Mouse (Mus musculus) forebrain, embryonic 10.5 days (tissue): ENCODE measurements around the gene Olfr805. TPM values are rescaled to one million over a fixed set of nuclear protein-coding genes. Genes with fewer than 3 reads are reported as not detected.

Source experiments
- DNase-seq: peaks from one replicate; pipeline ENCODE4 v3.0.0-alpha.2; 2017; ENCODE audit warnings: low spot score; ENCODE audit errors: extremely low spot score
- H3K27ac ChIP-seq: fragments of 300-500 bp; sonication (generic); 2 replicates; pipeline ENCODE4 v1.5.1; 2016; ENCODE audit warnings: mild to moderate bottlenecking
- H3K27me3 ChIP-seq: fragments of 300-500 bp; sonication (generic); 2 replicates; pipeline ENCODE4 v1.6.1; 2016; ENCODE audit warnings: mild to moderate bottlenecking; ENCODE audit not compliant: poor library complexity, severe bottlenecking
- H3K36me3 ChIP-seq: fragments of 300-500 bp; sonication (generic); replicated peaks from 2 replicates; pipeline ENCODE4 v1.6.1; 2016; ENCODE audit warnings: mild to moderate bottlenecking, moderate library complexity
- H3K4me1 ChIP-seq: fragments of 300-500 bp; sonication (generic); 2 replicates; pipeline ENCODE4 v1.6.1; 2016
- H3K4me3 ChIP-seq: fragments of 300-500 bp; sonication (generic); 2 replicates; pipeline ENCODE4 v1.5.1; 2016; ENCODE audit warnings: mild to moderate bottlenecking, moderate library complexity
- H3K9me3 ChIP-seq: fragments of 300-500 bp; sonication (generic); 2 replicates; pipeline ENCODE4 v1.6.1; 2016; ENCODE audit warnings: mild to moderate bottlenecking, moderate library complexity
- WGBS: fragments of 180-500 bp; shearing (Covaris S2); methylation state at CpG from one replicate; pipeline ENCODE4 v1.1.7; 2016; 5-methylcytosine and 5-hydroxymethylcytosine counted together
- microRNA-seq: library from miRNA; unstranded; fragments of <30 nt; microRNA quantifications from one replicate; pipeline ENCODE4, GENCODE M21; 2017
- polyA plus RNA-seq: library from polyadenylated mRNA; unstranded; fragments of >200 nt; fragmentation: Nextera tagmentation; extraction: Ambion mirVana; gene quantifications from 2 replicates; pipeline ENCODE4 v1.2.1, GENCODE M21; 2016

The Olfr805 gene
- polyA plus RNA-seq: not detected in 2 replicates

- DNase-seq: no peak
- Histone ChIP-seq H3K4me3 (no peak within 1 kb of the TSS), H3K36me3 (no peaks in the 10 kb centered on the region), H3K9me3 (no peaks in the 10 kb centered on the region), H3K27me3 (no peaks in the 10 kb centered on the region), H3K27ac (no peak within 1 kb of the TSS), H3K4me1 (no peaks in the 10 kb centered on the region)
- 98% methylated on average over 2 of the region's 2 CpGs for WGBS
Observed at GRCm38 (mm10) chr10:129729275-129729674, at the start of gene Olfr805. Gene Olfr805, minus strand, starts transcription at chr10:129729375.

- Histone ChIP-seq H3K9me3 (no peaks in the 10 kb centered on the region), H3K4me3 (no peak overlapping the region), H3K4me1 (no peaks in the 10 kb centered on the region), H3K27me3 (no peaks in the 10 kb centered on the region), H3K27ac (no peak overlapping the region), H3K36me3 (no peaks in the 10 kb centered on the region)
- no peak for DNase-seq
Observed at GRCm38 (mm10) chr10:129778123-129778522, 48.9 kb upstream of the Olfr805 start.

- Histone ChIP-seq H3K4me3 (no peak within 1 kb of the TSS), H3K4me1 (no peaks in the 10 kb centered on the region), H3K9me3 (no peaks in the 10 kb centered on the region), H3K36me3 (no peaks in the 10 kb centered on the region), H3K27me3 (no peaks in the 10 kb centered on the region), H3K27ac (no peak within 1 kb of the TSS)
- no peak for DNase-seq
Observed at GRCm38 (mm10) chr10:129774338-129774737, 45.2 kb upstream of the Olfr805 start, which contains the start of gene Olfr809. Gene Olfr809, plus strand, starts transcription at chr10:129774638.

GRCm38 (mm10) chr10:129765182-129765581 lies 36.0 kb upstream of the Olfr805 start, which contains the start of gene Olfr808:
Gene Olfr808, plus strand, starts transcription at chr10:129765482.
- DNase-seq: no peak
- Histone ChIP-seq H3K4me1 (no peaks in the 10 kb centered on the region), H3K27me3 (no peaks in the 10 kb centered on the region), H3K9me3 (no peaks in the 10 kb centered on the region), H3K36me3 (no peaks in the 10 kb centered on the region), H3K27ac (no peak within 1 kb of the TSS), H3K4me3 (no peak within 1 kb of the TSS)
- WGBS: 89% methylated on average over 1 of the region's 1 CpGs

- no peak within 1 kb of the TSS for H3K27ac ChIP-seq
Observed at GRCm38 (mm10) chr10:129757693-129758092, 28.5 kb upstream of the Olfr805 start, which contains the start of gene Olfr807. Gene Olfr807, minus strand, starts transcription at chr10:129757793.

GRCm38 (mm10) chr10:129741821-129742220 lies 12.6 kb upstream of the Olfr805 start, which contains the start of gene Olfr806:
Gene Olfr806, minus strand, starts transcription at chr10:129741921.
- DNase-seq: no peak
- no peaks in the 10 kb centered on the region for H3K27me3 ChIP-seq
- no peaks in the 10 kb centered on the region for H3K4me1 ChIP-seq
- no peak within 1 kb of the TSS for H3K4me3 ChIP-seq
- no peaks in the 10 kb centered on the region for H3K36me3 ChIP-seq
- H3K9me3 ChIP-seq: no peaks in the 10 kb centered on the region
- H3K27ac ChIP-seq: no peak within 1 kb of the TSS

More at GRCm38 (mm10) chr10:129757693-129758092, 28.5 kb upstream of the Olfr805 start, which contains the start of gene Olfr807:
- no peaks in the 10 kb centered on the region for H3K9me3 ChIP-seq
- no peaks in the 10 kb centered on the region for H3K4me1 ChIP-seq
- WGBS: 88% methylated on average over 1 of the region's 1 CpGs
- H3K27me3 ChIP-seq: no peaks in the 10 kb centered on the region
- H3K4me3 ChIP-seq: no peak within 1 kb of the TSS
- H3K36me3 ChIP-seq: no peaks in the 10 kb centered on the region
- DNase-seq: no peak

GRCm38 (mm10) chr10:129702910-129703309 lies 26.3 kb downstream of the Olfr805 start, which contains the start of gene Olfr804:
Gene Olfr804, plus strand, starts transcription at chr10:129703210.
- no peak within 1 kb of the TSS for H3K4me3 ChIP-seq
- no peak within 1 kb of the TSS for H3K27ac ChIP-seq
- DNase-seq: no peak
- H3K4me1 ChIP-seq: no peaks in the 10 kb centered on the region
- H3K27me3 ChIP-seq: no peaks in the 10 kb centered on the region
- no peaks in the 10 kb centered on the region for H3K36me3 ChIP-seq
- no peaks in the 10 kb centered on the region for H3K9me3 ChIP-seq

- Histone ChIP-seq H3K9me3 (no peaks in the 10 kb centered on the region), H3K4me1 (no peaks in the 10 kb centered on the region), H3K4me3 (no peak within 1 kb of the TSS), H3K36me3 (no peaks in the 10 kb centered on the region), H3K27me3 (no peaks in the 10 kb centered on the region), H3K27ac (no peak within 1 kb of the TSS)
- WGBS: 87% methylated on average over 2 of the region's 2 CpGs
- DNase-seq: no peak
Observed at GRCm38 (mm10) chr10:129694186-129694585, 35.0 kb downstream of the Olfr805 start, which contains the start of gene Olfr803. Gene Olfr803, minus strand, starts transcription at chr10:129694286.

- H3K4me1 ChIP-seq: no peaks in the 10 kb centered on the region
- H3K4me3 ChIP-seq: no peak within 1 kb of the TSS
- no peaks in the 10 kb centered on the region for H3K36me3 ChIP-seq
- WGBS: 81% methylated on average over 1 of the region's 1 CpGs
- no peaks in the 10 kb centered on the region for H3K27me3 ChIP-seq
- no peaks in the 10 kb centered on the region for H3K9me3 ChIP-seq
- H3K27ac ChIP-seq: no peak within 1 kb of the TSS
- DNase-seq: no peak
Observed at GRCm38 (mm10) chr10:129688069-129688468, 41.1 kb downstream of the Olfr805 start, which contains the start of gene Olfr802. Gene Olfr802, minus strand, starts transcription at chr10:129688169.

- Histone ChIP-seq H3K27ac (no peak within 1 kb of the TSS), H3K9me3 (no peaks in the 10 kb centered on the region), H3K4me1 (no peaks in the 10 kb centered on the region), H3K4me3 (no peak within 1 kb of the TSS), H3K36me3 (no peaks in the 10 kb centered on the region), H3K27me3 (no peaks in the 10 kb centered on the region)
- WGBS: 86% methylated on average over 1 of the region's 1 CpGs
- DNase-seq: no peak
Observed at GRCm38 (mm10) chr10:129673765-129674164, 55.4 kb downstream of the Olfr805 start, which contains the start of gene Olfr801. Gene Olfr801, minus strand, starts transcription at chr10:129673865.

Small RNA genes within 50 kb of the gene (microRNA-seq; reads per million reads assigned to microRNA genes)
- gene Gm24485: not detected

Other genes with a start within 250 kb of the Olfr805 start
- gene Olfr789, start 244.6 kb downstream of the Olfr805 start, polyA plus RNA-seq: not detected in 2 replicates
- gene Olfr790, start 230.9 kb downstream of the Olfr805 start, polyA plus RNA-seq: not detected in 2 replicates
- not detected in 2 replicates for gene Olfr791, start 207.6 kb downstream of the Olfr805 start, polyA plus RNA-seq
- not detected in 2 replicates for gene Olfr792, start 190.2 kb downstream of the Olfr805 start, polyA plus RNA-seq
- gene Olfr794, start 161.7 kb downstream of the Olfr805 start, polyA plus RNA-seq: not detected in 2 replicates
- gene Olfr796, start 116.8 kb downstream of the Olfr805 start, polyA plus RNA-seq: not detected in 2 replicates
- gene Olfr798, start 101.4 kb downstream of the Olfr805 start, polyA plus RNA-seq: not detected in 2 replicates
- gene Olfr799, start 91.9 kb downstream of the Olfr805 start, polyA plus RNA-seq: not detected in 2 replicates
- gene Olfr800, start 71.7 kb downstream of the Olfr805 start, polyA plus RNA-seq: not detected in 2 replicates
- not detected in 2 replicates for gene Olfr801, start 55.5 kb downstream of the Olfr805 start, polyA plus RNA-seq
- not detected in 2 replicates for gene Olfr802, start 41.2 kb downstream of the Olfr805 start, polyA plus RNA-seq
- not detected in 2 replicates for gene Olfr803, start 35.1 kb downstream of the Olfr805 start, polyA plus RNA-seq
- gene Olfr804, start 26.2 kb downstream of the Olfr805 start, polyA plus RNA-seq: not detected in 2 replicates
- not detected in 2 replicates for gene Olfr806, start 12.5 kb upstream of the Olfr805 start, polyA plus RNA-seq
- not detected in 2 replicates for gene Olfr807, start 28.4 kb upstream of the Olfr805 start, polyA plus RNA-seq
- not detected in 2 replicates for gene Olfr808, start 36.1 kb upstream of the Olfr805 start, polyA plus RNA-seq
- gene Olfr809, start 45.3 kb upstream of the Olfr805 start, polyA plus RNA-seq: not detected in 2 replicates
- gene Olfr810, start 65.5 kb upstream of the Olfr805 start, polyA plus RNA-seq: not detected in 2 replicates
- not detected in 2 replicates for gene Olfr811, start 75.0 kb upstream of the Olfr805 start, polyA plus RNA-seq
- gene Olfr812, start 116.7 kb upstream of the Olfr805 start, polyA plus RNA-seq: not detected in 2 replicates
- not detected in 2 replicates for gene Olfr813, start 126.0 kb upstream of the Olfr805 start, polyA plus RNA-seq
- gene Olfr814, start 150.5 kb upstream of the Olfr805 start, polyA plus RNA-seq: not detected in 2 replicates
- not detected in 2 replicates for gene Olfr815, start 176.5 kb upstream of the Olfr805 start, polyA plus RNA-seq
- not detected in 2 replicates for gene Olfr816, start 186.2 kb upstream of the Olfr805 start, polyA plus RNA-seq
- gene Olfr818, start 219.7 kb upstream of the Olfr805 start, polyA plus RNA-seq: not detected in 2 replicates
- not detected in 2 replicates for gene Olfr819, start 237.9 kb upstream of the Olfr805 start, polyA plus RNA-seq
- not detected in 2 replicates for gene Olfr247, start 246.8 kb upstream of the Olfr805 start, polyA plus RNA-seq